Mouse (Mus musculus) layer of hippocampus, postnatal 25 days (tissue): ENCODE results near the gene Wdr73. TPM values are rescaled to one million over a fixed set of nuclear protein-coding genes. Genes with fewer than 3 reads are reported as not detected.

Experiments
- DNase-seq, 2 experiments: peaks; one replicate each; pipeline ENCODE4 v3.0.0; 2022; ENCODE audit warnings: mixed read lengths in 2 of 2, low spot score in 1 of 2; ENCODE audit errors: extremely low spot score in 1 of 2
- total RNA-seq, 2 experiments: library from RNA; stranded (reverse); gene quantifications; 2 replicates each; pipeline ENCODE4 v1.2.3; 2021

Gene Wdr73
- total RNA-seq, 2 experiments from 2014 or later = 27.9 to 28.0 TPM

DNA sequence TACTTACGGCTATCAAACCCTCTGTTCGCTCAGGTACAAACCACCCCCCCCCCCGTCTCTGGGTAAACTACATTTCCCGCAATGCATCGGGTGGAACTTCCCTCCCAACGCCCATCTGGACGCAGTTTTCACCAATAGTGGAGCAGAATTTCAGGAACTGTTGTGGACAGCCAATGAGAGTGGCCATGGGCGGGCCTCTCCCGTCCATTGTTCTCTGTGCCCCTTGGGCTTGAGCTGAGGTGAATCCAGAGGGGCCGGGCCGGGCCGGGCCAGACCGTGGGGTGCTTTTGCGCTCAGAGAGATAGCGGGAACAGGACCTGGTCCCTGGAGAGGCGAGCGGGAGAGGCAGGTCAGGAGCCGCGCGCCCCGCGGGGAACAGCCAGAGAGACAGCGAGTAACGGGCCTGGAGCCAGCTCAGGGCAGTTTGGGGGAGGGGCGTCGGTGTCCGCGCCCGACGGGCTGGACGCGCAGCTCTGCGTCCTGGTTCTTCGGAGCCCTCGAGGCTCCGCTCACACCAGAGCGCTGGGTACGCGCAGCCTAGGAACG, 40.3 kb downstream of the Wdr73 start, which contains the start of gene Zscan2:
Gene Zscan2, plus strand, starts transcription at position 192 of the 546 bp plus-strand sequence.
- peak; percentile 67 to 84 for DNase-seq

- DNase-seq = peak in 1 of 2 experiments; percentile 38
Observed at GRCm38 (mm10) chr7:80860227-80860626, 40.8 kb downstream of the Wdr73 start.

GRCm38 (mm10) chr7:80857181-80857580, 43.9 kb downstream of the Wdr73 start:
- DNase-seq = peak; percentile 54 to 75

GRCm38 (mm10) chr7:80855316-80855715, 45.8 kb downstream of the Wdr73 start:
- no peak for DNase-seq

GRCm38 (mm10) chr7:80853218-80853617, 47.9 kb downstream of the Wdr73 start:
- DNase-seq = no peak

- DNase-seq = no peak
Observed at GRCm38 (mm10) chr7:80850520-80850919, 50.5 kb downstream of the Wdr73 start.

GRCm38 (mm10) chr7:80849710-80850109, 51.4 kb downstream of the Wdr73 start:
- DNase-seq = no peak

DNA sequence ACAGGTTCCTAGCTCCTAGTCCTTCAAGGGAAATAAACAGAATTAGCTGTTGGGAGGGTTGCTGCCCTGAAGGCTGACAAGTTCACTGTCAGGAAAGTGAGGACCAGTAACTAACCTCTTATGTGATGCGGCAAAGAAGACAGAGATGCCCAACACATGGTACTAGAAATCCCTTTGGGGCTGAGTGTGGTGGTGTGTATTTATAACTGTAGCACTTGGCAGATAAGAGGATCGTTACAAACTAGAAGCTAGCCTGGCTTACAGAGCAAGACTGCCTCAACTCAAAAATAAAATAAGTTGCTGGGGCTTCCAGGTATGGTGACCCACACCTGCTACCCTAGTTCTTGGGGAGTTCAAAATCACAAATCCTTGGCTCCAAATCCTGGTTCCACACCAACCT, 51.8 kb downstream of the Wdr73 start:
- DNase-seq = no peak

GRCm38 (mm10) chr7:80846709-80847108, 54.4 kb downstream of the Wdr73 start:
- no peak for DNase-seq

GRCm38 (mm10) chr7:80846280-80846678, 54.8 kb downstream of the Wdr73 start:
- DNase-seq = no peak

DNA sequence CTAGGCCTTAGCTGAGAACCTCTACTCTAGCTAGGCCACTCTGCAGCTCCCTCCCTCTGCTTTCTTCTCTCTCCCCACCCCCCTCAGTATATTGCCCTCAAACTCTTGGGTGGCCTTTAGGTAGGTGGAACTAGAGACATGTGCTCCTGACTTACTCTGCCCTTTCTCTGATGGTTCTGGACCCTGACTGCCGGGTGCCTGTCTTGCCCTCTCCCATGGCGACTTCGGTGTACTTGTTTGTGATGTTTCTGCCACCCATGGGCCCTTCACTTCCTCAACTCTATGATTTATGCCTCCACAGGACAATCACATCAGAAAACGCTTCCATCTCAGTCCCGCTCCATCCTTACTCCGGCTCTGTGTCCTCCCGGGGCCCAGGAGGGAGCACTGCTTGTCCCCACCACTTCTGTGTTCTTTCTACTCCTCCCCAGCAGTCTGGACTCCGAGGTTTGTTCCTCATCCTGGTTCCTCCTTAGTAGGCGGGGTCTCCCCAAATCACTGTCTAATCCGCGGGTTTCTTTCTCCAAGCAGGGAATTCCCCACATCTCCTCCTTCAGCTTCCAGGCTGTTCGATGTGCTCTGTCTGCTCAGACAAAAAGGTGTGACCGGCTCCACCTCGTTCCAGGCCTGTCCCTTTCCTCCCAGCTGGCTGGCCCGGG, 55.3 kb downstream of the Wdr73 start:
- DNase-seq = no peak

GRCm38 (mm10) chr7:80844691-80845090, 56.4 kb downstream of the Wdr73 start:
- DNase-seq = no peak

- no peak for DNase-seq
Observed at GRCm38 (mm10) chr7:80843910-80844640, 57.0 kb downstream of the Wdr73 start.

DNA sequence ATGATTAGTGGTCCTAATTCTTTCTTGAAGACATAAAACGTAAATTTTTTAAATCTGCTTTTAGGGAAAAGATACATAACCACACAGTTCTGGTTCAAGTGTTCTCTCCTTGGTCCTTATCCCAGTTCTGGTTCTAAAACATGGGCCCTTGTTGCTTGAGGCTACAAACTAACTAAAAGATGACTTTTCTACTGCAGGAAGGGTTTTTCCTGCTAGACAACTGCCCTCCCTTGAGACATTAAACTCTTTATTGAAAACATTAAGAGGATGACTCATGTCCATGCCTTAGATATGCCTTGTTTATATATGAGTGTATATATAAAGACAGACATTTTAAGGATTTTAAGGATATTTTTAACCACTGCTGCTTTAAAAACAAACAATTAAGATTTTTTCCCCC, 57.9 kb downstream of the Wdr73 start:
- no peak for DNase-seq

- DNase-seq = no peak
Observed at GRCm38 (mm10) chr7:80842132-80842531, 58.9 kb downstream of the Wdr73 start.

GRCm38 (mm10) chr7:80840937-80841336, 60.1 kb downstream of the Wdr73 start:
- no peak for DNase-seq

Other genes starting within 250 kb of the Wdr73 start
- 10 to 100 TPM; 15.5 to 24.9 TPM for gene Crtc3, start 212.4 kb downstream of the Wdr73 start, total RNA-seq
- 10 to 100 TPM; 15.9 to 23.3 TPM for gene Iqgap1, start 75.3 kb downstream of the Wdr73 start, total RNA-seq
- 10 to 100 TPM; 14.1 to 15.1 TPM for gene Zscan2, start 40.3 kb downstream of the Wdr73 start, total RNA-seq
- gene Nmb, start 3.8 kb upstream of the Wdr73 start, total RNA-seq = 10 to 100 TPM in 1 of 2 experiments, 1 to 10 TPM in 1; 9.3 to 12.3 TPM
- 10 to 100 TPM; 54.5 to 58.6 TPM for gene Sec11a, start 46.5 kb upstream of the Wdr73 start, total RNA-seq
- 10 to 100 TPM; 20.1 to 20.8 TPM for gene Zfp592, start 92.4 kb upstream of the Wdr73 start, total RNA-seq
- gene Alpk3, start 156.3 kb upstream of the Wdr73 start, total RNA-seq = 1 to 10 TPM in 1 of 2 experiments, under 1 TPM in 1; 0.68 to 1.1 TPM
- gene Slc28a1, start 213.5 kb upstream of the Wdr73 start, total RNA-seq = not detected